Mouse (Mus musculus): ENCODE measurements around the gene Mgat5.

DNA sequence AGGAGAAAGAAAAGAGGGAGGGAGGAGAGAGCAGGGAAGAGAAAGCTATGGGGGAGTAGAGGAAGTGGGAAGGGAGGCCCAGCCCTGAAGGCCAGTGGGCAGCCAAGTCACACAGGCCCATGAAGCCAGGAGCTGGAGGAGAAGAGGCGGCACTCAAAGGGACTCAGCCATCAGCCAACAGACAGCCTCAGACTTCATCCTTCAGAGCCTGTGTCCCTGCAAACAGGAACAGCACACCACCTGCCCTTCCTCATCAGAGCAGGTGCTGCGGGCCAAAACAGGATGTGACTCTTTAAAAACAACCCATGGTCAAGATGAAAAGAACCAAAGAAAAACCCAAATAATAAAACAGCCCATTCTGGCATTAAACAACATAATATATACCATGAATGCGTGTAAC, 308.8 kb downstream of the Mgat5 start:
- no peak for TF ChIP-seq CTCF (IDR thresholded peaks at IDR 0.05; ENCODE audit: borderline replicate concordance, extremely low read depth, insufficient read depth, insufficient read length)
- no peak for TF ChIP-seq POLR2A (IDR thresholded peaks at IDR 0.05; ENCODE audit: borderline replicate concordance, extremely low read depth, insufficient read depth, insufficient read length, poor library complexity, severe bottlenecking)
